Mouse (Mus musculus): ENCODE data around the gene Fbxo22.
"Not testable (repeated sequence)": the region's sequence is repeated elsewhere in the genome, so short reads cannot be mapped to it uniquely, and the experiment has no call there.

The Fbxo22 gene

GRCm38 (mm10) chr9:55208790-55209481 lies at the start of gene Fbxo22:
Fbxo22 (plus strand) TSS chr9:55208925.
- peak; percentile 95 for DNase-seq

GRCm38 (mm10) chr9:55170655-55171412 lies 37.9 kb upstream of the Fbxo22 start:
- no peak for DNase-seq

GRCm38 (mm10) chr9:55172195-55172685 lies 36.5 kb upstream of the Fbxo22 start:
- DNase-seq, result no peak

GRCm38 (mm10) chr9:55174235-55174634 lies 34.5 kb upstream of the Fbxo22 start:
- no peak for DNase-seq

- DNase-seq, result no peak
Observed at GRCm38 (mm10) chr9:55195876-55196275, 12.8 kb upstream of the Fbxo22 start.

- DNase-seq, result no peak
Observed at GRCm38 (mm10) chr9:55198260-55198659, 10.5 kb upstream of the Fbxo22 start.

- no peak for DNase-seq
Observed at GRCm38 (mm10) chr9:55199348-55199747, 9.4 kb upstream of the Fbxo22 start.

GRCm38 (mm10) chr9:55208458-55208789 lies 301 bp upstream of the Fbxo22 start:
- DNase-seq, result no peak

GRCm38 (mm10) chr9:55211611-55212010 lies 2.9 kb downstream of the Fbxo22 start:
- no peak for DNase-seq

GRCm38 (mm10) chr9:55213396-55213795 lies 4.7 kb downstream of the Fbxo22 start:
- no peak for DNase-seq

- no peak for DNase-seq
Observed at GRCm38 (mm10) chr9:55215056-55215455, 6.3 kb downstream of the Fbxo22 start.

GRCm38 (mm10) chr9:55215648-55216047 lies 6.9 kb downstream of the Fbxo22 start:
- no peak for DNase-seq

- DNase-seq, result no peak
Observed at GRCm38 (mm10) chr9:55216078-55216477, 7.4 kb downstream of the Fbxo22 start.

- DNase-seq, result no peak
Observed at GRCm38 (mm10) chr9:55217381-55217780, 8.7 kb downstream of the Fbxo22 start.

- DNase-seq, result no peak
Observed at GRCm38 (mm10) chr9:55225165-55225737, 16.5 kb downstream of the Fbxo22 start.

- no peak for DNase-seq
Observed at GRCm38 (mm10) chr9:55226251-55226650, 17.5 kb downstream of the Fbxo22 start.

GRCm38 (mm10) chr9:55228149-55228548 lies 19.4 kb downstream of the Fbxo22 start:
- DNase-seq, result no peak

GRCm38 (mm10) chr9:55229010-55229409 lies 20.3 kb downstream of the Fbxo22 start:
- no peak for DNase-seq

- DNase-seq, result no peak
Observed at GRCm38 (mm10) chr9:55231544-55231943, 22.8 kb downstream of the Fbxo22 start.

GRCm38 (mm10) chr9:55232110-55232509 lies 23.4 kb downstream of the Fbxo22 start:
- DNase-seq, result no peak

- DNase-seq, result no peak
Observed at GRCm38 (mm10) chr9:55232586-55232985, 23.9 kb downstream of the Fbxo22 start.

- DNase-seq, result not testable (repeated sequence)
Observed at GRCm38 (mm10) chr9:55233076-55233475, 24.4 kb downstream of the Fbxo22 start.

GRCm38 (mm10) chr9:55236235-55237165 lies 27.8 kb downstream of the Fbxo22 start:
- no peak for DNase-seq

Measured in embryo, embryonic 11 days (tissue).